Mouse (Mus musculus) G1E (cell line): Measurements from ENCODE around the gene Efna2. TPM values are rescaled to one million over a fixed set of nuclear protein-coding genes. Genes with fewer than 3 reads are reported as not detected.

Experiments
- ATAC-seq: 2 replicates; pipeline ENCODE4 v1.8.0; 2016; ENCODE audit warnings: mild to moderate bottlenecking; ENCODE audit not compliant: insufficient number of reproducible peaks, poor library complexity, low FRiP score, severe bottlenecking; ENCODE audit errors: extremely low read depth
- DNase-seq: peaks from one replicate; pipeline ENCODE4 v3.0.0; 2012; ENCODE audit warnings: low spot score
- H3K27me3 ChIP-seq: 2 replicates; pipeline ENCODE4 v1.6.1; 2012; ENCODE audit warnings: mild to moderate bottlenecking, low read length, inconsistent platforms; ENCODE audit not compliant: insufficient read depth
- H3K36me3 ChIP-seq: replicated peaks from 2 replicates; pipeline ENCODE3; 2012; ENCODE audit warnings: mild to moderate bottlenecking, inconsistent platforms
- H3K4me1 ChIP-seq: 2 replicates; pipeline ENCODE4 v1.6.1; 2012; ENCODE audit warnings: low read depth, low read length, inconsistent platforms, mixed read lengths; ENCODE audit not compliant: insufficient read depth
- H3K4me3 ChIP-seq: 2 replicates; pipeline ENCODE4 v1.5.1; 2012; ENCODE audit warnings: low read depth, mild to moderate bottlenecking, inconsistent platforms, low read length, moderate library complexity, mixed read lengths
- H3K9me3 ChIP-seq: replicated peaks from 2 replicates; pipeline ENCODE4 v1.6.1; 2012; ENCODE audit warnings: inconsistent platforms
- CTCF ChIP-seq: IDR thresholded peaks from 2 replicates; pipeline ENCODE4 v1.5.1; 2012; ENCODE audit warnings: low read depth, low read length, inconsistent platforms, mixed read lengths
- GATA1 ChIP-seq: IDR thresholded peaks from 2 replicates; pipeline ENCODE4 v1.6.1; 2012; ENCODE audit warnings: borderline replicate concordance, low read length, inconsistent platforms, mixed read lengths
- GATA2 ChIP-seq: IDR thresholded peaks from 2 replicates; pipeline ENCODE4 v1.6.1; 2012; ENCODE audit warnings: low read depth, low read length, inconsistent platforms, borderline replicate concordance
- POLR2AphosphoS5 ChIP-seq: IDR thresholded peaks from 2 replicates; pipeline ENCODE4 v1.6.1; 2012; ENCODE audit warnings: low read depth, low read length, inconsistent platforms; ENCODE audit not compliant: insufficient replicate concordance
- TAL1 ChIP-seq: conservative IDR thresholded peaks from 2 replicates; pipeline ENCODE4 v1.6.1; 2012; ENCODE audit warnings: low read depth, low read length, inconsistent platforms, mixed read lengths
- polyA plus RNA-seq: library from polyadenylated mRNA; stranded (reverse); fragments of >175 nt; gene quantifications from 2 replicates; pipeline ENCODE4 v1.2.3, GENCODE M21; 2012
- total RNA-seq, 2 experiments: library from RNA; stranded (forward) in 1 of 2; stranded (reverse) in 1 of 2; fragments of 200-1000 nt in 1 of 2; fragments of >200 nt in 1 of 2; fragmentation: Nextera tagmentation in 1 of 2; gene quantifications; 2 replicates each; pipeline ENCODE4 v1.2.3; 2014 to 2017

Gene Efna2
- total and polyA plus RNA-seq, 3 experiments, result 0.20 TPM; not detected in 2

DNA sequence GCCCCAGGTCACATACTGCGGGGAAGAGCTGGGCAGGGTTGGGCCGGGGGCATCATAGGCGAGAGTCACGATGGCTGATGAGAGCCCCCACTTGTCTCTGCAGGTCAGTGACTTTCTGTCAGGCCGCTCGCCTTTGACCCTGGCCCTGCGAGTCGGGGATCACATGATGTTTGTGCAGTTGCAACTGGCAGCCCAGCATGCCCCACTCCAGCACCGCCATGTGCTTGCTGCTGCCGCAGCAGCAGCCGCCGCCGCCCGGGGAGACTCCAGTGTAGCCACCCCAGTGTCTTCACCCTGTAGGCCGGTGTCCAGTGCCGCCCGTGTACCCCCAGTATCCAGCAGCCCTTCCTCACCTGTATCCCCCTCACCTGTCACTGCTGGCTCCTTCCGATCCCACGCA lies 25.6 kb upstream of the Efna2 start:
- H3K4me1 ChIP-seq, result peaks cover 76% of the 10 kb centered on the region
- DNase-seq (no peak), ATAC-seq (no peak)
- peak overlapping the region; percentile 45; the same call in 1 of the 2 replicates for H3K4me3 ChIP-seq
- H3K36me3 ChIP-seq, result peaks cover 81% of the 10 kb centered on the region
- no peaks in the 10 kb centered on the region for H3K27me3 ChIP-seq
- TF ChIP-seq POLR2AphosphoS5 (no peak), TAL1 (no peak), GATA2 (no peak), CTCF (no peak), GATA1 (no peak)
- no peaks in the 10 kb centered on the region for H3K9me3 ChIP-seq

DNA sequence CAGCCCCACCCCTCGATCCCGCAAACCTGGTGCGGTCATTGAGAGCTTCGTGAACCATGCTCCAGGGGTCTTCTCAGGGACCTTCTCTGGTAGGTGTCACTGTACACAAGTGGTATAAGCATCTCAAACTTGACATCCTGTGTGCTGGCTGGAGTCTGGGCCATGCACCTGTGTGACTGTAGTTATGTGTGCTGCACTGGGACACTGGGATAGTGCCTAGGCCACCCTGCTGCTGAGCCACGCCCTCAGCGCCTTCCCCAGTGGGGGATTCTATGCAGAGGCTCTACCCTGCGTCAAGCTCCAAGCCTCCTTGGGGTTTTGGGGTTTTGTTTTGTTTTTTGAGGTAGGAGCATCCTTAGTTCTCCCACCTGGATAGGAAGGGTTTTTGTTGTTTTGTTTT lies 24.9 kb upstream of the Efna2 start:
- peak overlapping the region; percentile 5; the same call in 1 of the 2 replicates for H3K4me3 ChIP-seq
- peaks cover 82% of the 10 kb centered on the region for H3K36me3 ChIP-seq
- H3K27me3 ChIP-seq, result no peaks in the 10 kb centered on the region
- no peak for TF ChIP-seq CTCF
- TF ChIP-seq TAL1, result no peak
- no peak for TF ChIP-seq GATA2
- TF ChIP-seq GATA1, result no peak
- TF ChIP-seq POLR2AphosphoS5, result no peak
- DNase-seq (no peak), ATAC-seq (no peak)
- H3K9me3 ChIP-seq, result no peaks in the 10 kb centered on the region
- H3K4me1 ChIP-seq, result peaks cover 82% of the 10 kb centered on the region

DNA sequence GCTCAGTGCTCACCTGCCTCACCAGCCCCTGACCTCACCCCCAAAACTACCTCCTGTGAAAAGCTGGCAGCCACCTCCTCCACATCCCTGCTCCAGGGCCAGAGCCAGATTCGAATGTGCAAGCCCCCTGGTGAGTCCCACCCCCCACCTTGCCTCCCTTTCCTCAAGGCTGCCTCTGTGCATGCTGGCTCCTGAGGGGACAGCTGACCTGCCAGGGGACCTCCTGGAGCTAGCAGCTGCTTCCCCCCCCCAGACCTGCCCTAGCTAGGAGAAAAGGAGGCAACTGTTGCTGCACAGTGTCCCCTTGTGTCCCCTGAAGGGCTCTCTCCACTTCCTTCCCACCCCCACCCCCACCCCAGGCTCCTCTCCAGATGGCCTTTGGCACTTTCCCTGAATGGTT lies 24.0 kb upstream of the Efna2 start:
- Histone ChIP-seq H3K27me3 (no peaks in the 10 kb centered on the region), H3K36me3 (peaks cover 77% of the 10 kb centered on the region), H3K4me3 (peak overlapping the region; percentile 50; the same call in 1 of the 2 replicates), H3K4me1 (peaks cover 89% of the 10 kb centered on the region), H3K9me3 (no peaks in the 10 kb centered on the region)
- TF ChIP-seq POLR2AphosphoS5, result no peak
- no peak for TF ChIP-seq CTCF
- no peak for TF ChIP-seq GATA1
- TF ChIP-seq GATA2, result no peak
- TF ChIP-seq TAL1, result no peak
- no peak for DNase-seq
- ATAC-seq, result no peak

DNA sequence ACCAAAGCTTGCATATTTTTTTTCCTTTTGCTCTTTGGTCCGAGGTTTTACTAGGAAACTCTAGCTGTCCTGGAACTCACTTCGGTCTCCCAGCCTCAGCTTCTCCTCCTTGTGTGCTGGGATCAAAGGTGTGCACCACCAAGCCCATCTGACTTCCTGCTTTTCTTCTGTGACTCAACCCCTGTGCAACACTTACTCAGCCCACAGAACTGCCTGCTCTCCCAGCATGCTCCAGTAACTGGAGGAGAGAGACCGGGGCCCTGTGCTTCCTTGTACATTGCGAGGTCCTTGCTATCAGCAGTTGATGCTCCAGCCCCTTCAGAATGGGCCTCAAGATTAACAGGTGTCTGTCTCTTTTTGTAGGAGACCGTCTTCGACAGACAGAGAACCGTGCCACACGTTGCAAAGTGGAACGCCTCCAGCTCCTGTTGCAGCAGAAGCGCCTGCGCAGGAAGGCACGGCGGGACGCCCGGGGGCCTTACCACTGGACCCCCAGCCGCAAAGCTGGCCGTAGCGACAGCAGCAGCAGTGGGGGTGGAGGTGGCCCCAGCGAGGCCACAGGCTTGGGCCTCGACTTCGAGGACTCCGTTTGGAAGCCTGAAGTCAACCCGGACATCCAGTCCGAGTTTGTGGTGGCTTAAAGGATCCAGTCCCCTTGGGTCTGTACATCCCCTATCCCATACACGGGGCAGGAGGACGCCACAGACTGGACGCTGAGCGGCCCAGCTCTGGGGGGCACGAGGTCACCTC lies 23.1 kb upstream of the Efna2 start:
- no peaks in the 10 kb centered on the region for H3K9me3 ChIP-seq
- H3K36me3 ChIP-seq, result peaks cover 71% of the 10 kb centered on the region
- H3K4me1 ChIP-seq, result peaks cover 96% of the 10 kb centered on the region
- no peak for ATAC-seq
- no peaks in the 10 kb centered on the region for H3K27me3 ChIP-seq
- peak overlapping the region; percentile 44; the same call in 1 of the 2 replicates for H3K4me3 ChIP-seq
- no peak for DNase-seq
- TF ChIP-seq TAL1 (no peak), GATA1 (no peak), POLR2AphosphoS5 (no peak), GATA2 (no peak), CTCF (no peak)

DNA sequence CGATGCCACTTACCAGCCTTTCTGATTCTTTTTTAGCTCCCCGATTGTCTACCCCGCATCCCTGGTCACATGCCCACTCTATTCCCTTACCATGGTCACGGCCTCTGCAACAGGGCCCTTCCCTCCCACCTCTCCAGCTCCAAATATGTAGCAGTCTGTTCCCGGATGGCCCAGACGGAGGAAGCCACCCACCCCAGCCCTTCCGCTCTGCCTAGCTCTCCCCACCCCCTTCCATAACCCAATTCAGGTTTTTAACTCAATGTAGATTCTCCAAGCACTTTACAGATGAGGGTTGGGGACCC lies 22.6 kb upstream of the Efna2 start:
- peaks cover 66% of the 10 kb centered on the region for H3K36me3 ChIP-seq
- peaks cover 96% of the 10 kb centered on the region for H3K4me1 ChIP-seq
- no peaks in the 10 kb centered on the region for H3K27me3 ChIP-seq
- TF ChIP-seq GATA1, result no peak
- TF ChIP-seq CTCF, result no peak
- no peak for TF ChIP-seq POLR2AphosphoS5
- no peak for TF ChIP-seq TAL1
- no peak for TF ChIP-seq GATA2
- no peak for DNase-seq
- peak overlapping the region; percentile 44; the same call in 1 of the 2 replicates for H3K4me3 ChIP-seq
- ATAC-seq, result no peak
- no peaks in the 10 kb centered on the region for H3K9me3 ChIP-seq

DNA sequence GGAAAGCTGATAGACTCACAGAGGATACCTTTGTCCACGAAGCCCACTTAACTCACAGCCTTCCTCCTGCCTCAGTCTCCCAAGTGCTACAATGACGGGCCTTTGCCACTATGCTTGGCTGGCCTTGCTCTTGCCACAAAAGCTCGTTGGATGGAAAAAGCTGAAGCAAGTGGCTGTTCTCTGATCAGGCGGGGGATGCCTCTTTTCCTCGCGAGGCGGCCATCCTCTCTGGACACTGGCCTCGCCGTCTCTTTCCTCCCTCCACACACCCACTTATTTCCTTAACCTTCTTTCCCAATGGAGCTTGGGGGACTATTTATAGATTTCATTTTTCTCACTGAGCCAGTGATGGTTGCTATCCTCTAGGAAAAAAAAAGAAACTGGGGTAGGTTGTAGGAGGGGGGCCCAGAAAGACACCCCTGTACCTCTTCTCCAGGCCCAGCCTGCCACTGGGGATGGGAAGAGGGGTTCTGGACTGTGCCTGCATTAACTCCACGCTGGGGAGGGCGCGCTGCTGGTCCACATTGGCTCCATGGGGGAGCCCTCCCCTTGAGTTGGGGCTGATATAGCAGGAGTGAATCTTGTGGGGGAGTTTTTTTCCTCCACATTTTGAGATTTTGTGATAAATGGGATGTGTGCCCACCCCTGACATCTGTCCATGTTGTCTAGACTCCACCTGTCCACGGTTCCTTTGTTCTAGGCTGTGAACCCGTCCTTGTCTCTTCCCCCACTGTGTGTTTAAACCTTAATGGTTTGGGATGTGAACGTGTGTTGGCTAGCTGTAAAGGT lies 21.9 kb upstream of the Efna2 start:
- Histone ChIP-seq H3K27me3 (no peaks in the 10 kb centered on the region), H3K9me3 (no peaks in the 10 kb centered on the region), H3K36me3 (peaks cover 59% of the 10 kb centered on the region), H3K4me1 (peaks cover 96% of the 10 kb centered on the region), H3K4me3 (peak overlapping the region; percentile 26; the same call in 1 of the 2 replicates)
- TF ChIP-seq CTCF (no peak), TAL1 (no peak), GATA1 (no peak), POLR2AphosphoS5 (no peak), GATA2 (no peak)
- DNase-seq (no peak), ATAC-seq (no peak)
